Mouse (Mus musculus): ENCODE data around the gene Rfx7.

DNA sequence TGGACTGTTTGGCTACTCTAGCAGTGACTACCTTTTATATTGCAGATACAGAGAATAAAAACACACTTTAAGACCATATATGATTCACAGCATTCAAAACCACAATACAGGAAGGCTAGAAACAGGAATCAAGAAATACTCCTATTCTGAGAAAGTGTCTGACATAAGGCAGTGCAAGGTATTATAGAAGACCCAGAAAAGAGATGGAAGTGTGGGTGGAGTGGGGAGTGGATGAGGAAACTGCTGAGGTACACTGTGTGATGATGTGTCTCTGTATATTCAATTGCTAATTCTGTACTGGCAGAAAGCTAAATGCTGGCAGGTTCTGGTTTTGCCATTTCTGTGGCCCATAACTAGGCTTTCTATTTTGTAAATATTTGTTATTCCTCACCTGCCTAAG is 11.2 kb upstream of the Rfx7 start:
- no peak for TF ChIP-seq POLR2A (IDR thresholded peaks at IDR 0.05; ENCODE audit: low read depth, low read length)
- TF ChIP-seq CTCF (IDR thresholded peaks at IDR 0.05; ENCODE audit: extremely low read depth, insufficient read depth, insufficient read length, insufficient replicate concordance): no peak
